Mouse (Mus musculus): ENCODE measurements around the gene Camk1. TPM values are rescaled to one million over a fixed set of nuclear protein-coding genes. Genes with fewer than 3 reads are reported as not detected.

Gene Camk1
- polyA plus RNA-seq (2015; fragmentation: Nextera tagmentation; extraction: Ambion mirVana): 79.0 and 88.0 TPM in 2 replicates

DNA sequence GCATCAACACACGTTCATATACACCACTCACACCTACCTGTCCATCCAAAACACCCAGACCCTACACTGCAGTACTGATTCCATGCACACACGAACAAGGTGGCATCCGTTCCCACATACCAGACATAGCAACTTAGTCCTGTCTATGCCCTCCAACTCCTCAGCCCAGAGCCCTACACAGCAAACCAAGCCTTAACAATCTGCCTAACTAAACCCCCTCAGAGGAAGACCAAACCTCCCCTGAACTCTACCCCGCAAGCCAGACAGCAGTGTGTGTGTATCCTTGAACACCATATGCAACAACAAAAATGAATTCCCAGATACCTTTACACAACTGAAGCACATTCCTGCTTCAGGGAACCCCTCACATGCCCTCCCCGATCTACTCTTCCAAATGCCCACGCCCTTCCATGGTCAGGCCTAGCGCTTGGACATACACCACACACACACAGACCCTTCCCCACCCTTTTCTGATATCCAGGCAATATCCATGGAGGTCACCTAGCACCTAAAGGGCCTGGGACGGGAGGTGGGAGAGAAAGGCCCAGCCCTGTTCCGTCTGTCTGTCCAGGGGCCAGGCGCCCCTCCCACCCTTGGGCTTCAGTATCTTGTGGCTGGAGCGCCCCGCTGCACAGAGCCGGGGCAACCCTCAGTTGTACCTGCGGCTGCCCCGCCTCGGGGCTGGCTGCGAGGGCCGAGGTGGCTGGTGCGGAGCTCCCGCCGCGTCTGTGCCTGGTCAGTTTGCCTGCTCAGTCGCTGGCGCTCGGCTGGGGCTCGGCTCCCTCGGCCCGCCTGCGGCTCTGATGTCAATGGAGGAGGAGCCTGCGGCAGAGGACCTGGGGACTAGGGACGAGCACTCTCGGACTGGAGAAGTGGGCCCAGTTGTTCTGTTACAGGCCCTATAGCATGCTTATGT is at the start of gene Camk1:
TSS of gene Camk1 (minus strand) at position 808 of the 916 bp plus-strand sequence.
- H3K27ac ChIP-seq (replicated peaks): peak within 1 kb of the TSS; percentile 50; the same call in 1 of the 2 replicates
- ATAC-seq (replicated peaks): peak; percentile 89
- H3K4me2 ChIP-seq (replicated peaks): peak within 1 kb of the TSS; percentile 89
- H3K9me3 ChIP-seq: no peaks in the 10 kb centered on the region
- H3K27me3 ChIP-seq: no peaks in the 10 kb centered on the region
- peak within 1 kb of the TSS; percentile 62 for H3K4me3 ChIP-seq
- 16% methylated on average over 32 of the region's 32 CpGs for WGBS
- H3K9ac ChIP-seq (replicated peaks): peak within 1 kb of the TSS; percentile 91
- peaks cover 27% of the 10 kb centered on the region for H3K4me1 ChIP-seq
- peaks cover 10% of the 10 kb centered on the region; the same call in 1 of the 2 replicates for H3K36me3 ChIP-seq

DNA sequence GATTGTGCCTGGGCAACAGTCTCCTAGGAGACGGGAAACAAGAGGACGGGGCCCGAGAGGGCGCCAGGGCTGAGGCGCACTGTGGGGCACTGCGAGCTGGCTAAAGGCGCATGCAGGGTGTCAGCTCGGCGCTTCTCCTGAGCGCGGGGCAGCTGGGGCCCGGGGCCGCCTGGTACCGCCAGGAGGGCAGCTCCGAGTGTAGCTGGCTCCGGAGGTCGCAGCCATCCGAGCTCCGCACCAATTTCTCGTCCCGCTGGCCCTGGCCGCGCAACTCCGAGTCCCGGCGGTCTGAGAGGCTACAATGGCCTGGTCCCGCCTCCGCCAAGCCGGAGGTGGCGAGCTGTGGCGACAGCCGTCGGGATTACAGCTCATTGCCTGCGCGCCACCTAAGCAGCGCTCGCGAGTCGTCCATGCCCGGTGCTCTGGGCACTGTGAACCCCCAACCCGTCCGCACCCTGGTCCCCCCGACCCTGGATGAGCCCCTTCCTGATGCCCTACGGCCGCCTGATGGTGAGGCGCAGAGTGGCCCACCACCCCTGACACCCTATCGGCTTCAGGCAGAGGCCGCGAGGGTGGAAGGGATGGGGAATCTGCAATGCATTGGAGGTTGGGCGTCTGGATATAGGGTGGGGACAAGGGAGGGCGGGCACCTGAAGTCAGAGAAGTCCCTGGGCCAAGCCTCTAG is 48.7 kb upstream of the Camk1 start:
- peak overlapping the region; percentile 76 for H3K4me2 ChIP-seq (replicated peaks)
- peak overlapping the region; percentile 77 for H3K27ac ChIP-seq (replicated peaks)
- peak; percentile 89 for ATAC-seq (replicated peaks)
- no peaks in the 10 kb centered on the region for H3K27me3 ChIP-seq
- peak overlapping the region; percentile 47 for H3K4me3 ChIP-seq
- WGBS: under 1% methylated on average over 51 of the region's 51 CpGs
- H3K9me3 ChIP-seq: no peaks in the 10 kb centered on the region
- peaks cover 36% of the 10 kb centered on the region for H3K36me3 ChIP-seq
- H3K9ac ChIP-seq (replicated peaks): peak overlapping the region; percentile 65
- H3K4me1 ChIP-seq: peaks cover 14% of the 10 kb centered on the region

DNA sequence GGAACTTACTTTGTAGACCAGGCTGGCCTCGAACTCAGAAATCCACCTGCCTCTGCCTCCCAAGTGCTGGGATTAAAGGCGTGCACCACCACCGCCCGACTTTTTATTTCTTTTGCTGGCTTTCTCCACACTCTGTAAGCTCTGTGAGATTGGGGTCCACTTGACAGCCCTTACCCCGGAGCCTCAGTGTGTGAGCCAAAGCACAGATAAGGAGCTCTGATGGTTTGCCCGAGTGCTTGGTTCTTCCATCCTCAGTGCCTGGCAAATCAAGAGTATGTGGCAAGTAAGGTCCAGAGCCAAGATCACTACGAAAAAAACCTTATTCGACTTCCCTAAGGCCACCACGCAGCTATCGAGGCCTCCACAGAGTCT is 48.2 kb upstream of the Camk1 start:
- Histone ChIP-seq H3K4me3 (peak overlapping the region; percentile 47), H3K4me1 (peaks cover 14% of the 10 kb centered on the region), H3K9ac (replicated peaks) (peak overlapping the region; percentile 65), H3K36me3 (peaks cover 41% of the 10 kb centered on the region), H3K4me2 (replicated peaks) (peak overlapping the region; percentile 76), H3K27me3 (no peaks in the 10 kb centered on the region), H3K27ac (replicated peaks) (peak overlapping the region; percentile 77), H3K9me3 (no peaks in the 10 kb centered on the region)
- WGBS: 22% methylated on average over 10 of the region's 10 CpGs
- no peak for ATAC-seq (replicated peaks)

DNA sequence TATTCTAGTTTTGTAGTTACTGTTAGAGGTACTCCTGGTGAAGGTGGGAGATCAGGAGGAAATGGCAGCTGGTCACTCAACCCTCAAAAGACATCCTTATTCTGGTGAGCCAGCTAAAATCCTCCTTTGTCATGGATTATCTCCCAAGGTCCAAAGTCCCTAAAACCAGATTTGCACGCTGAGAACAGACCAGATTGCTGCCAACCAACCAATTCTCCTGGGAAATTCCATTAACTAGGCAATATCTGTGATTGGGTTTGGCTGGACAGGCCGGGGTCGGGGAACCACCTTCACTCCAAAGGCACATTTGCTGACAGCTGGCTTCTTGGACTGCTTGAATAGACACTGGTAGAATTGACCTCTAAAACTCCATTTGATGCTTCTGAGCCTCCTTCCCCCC is 46.9 kb upstream of the Camk1 start:
- Histone ChIP-seq H3K4me1 (peaks cover 14% of the 10 kb centered on the region), H3K27ac (replicated peaks) (no peak overlapping the region), H3K9ac (replicated peaks) (no peak overlapping the region), H3K4me3 (no peak overlapping the region), H3K9me3 (no peaks in the 10 kb centered on the region), H3K4me2 (replicated peaks) (no peak overlapping the region), H3K27me3 (no peaks in the 10 kb centered on the region), H3K36me3 (peaks cover 51% of the 10 kb centered on the region)
- 90% methylated on average over 3 of the region's 3 CpGs for WGBS
- no peak for ATAC-seq (replicated peaks)

DNA sequence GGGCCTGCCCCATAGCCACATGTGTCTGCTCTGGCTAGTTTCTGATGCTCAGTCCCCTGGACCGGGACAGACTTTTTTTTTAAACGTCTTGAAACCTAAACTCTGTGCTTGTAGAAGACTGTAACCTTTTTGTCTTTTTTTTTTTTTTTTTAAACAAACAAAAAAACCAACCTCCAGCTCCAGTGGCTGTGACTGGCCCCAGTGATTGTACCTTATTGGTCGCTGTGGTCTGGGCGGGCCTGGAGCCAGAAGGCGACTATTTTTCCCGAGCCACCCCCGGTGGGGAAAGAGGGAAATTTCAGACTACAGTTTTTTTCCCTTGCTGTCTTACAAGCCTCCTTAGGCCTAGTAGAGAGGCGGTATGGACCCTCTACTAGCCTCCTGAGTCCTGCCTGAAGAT is 45.2 kb upstream of the Camk1 start, which contains the start of gene Ttll3:
TSS of gene Ttll3 (plus strand) at position 301 of the 400 bp plus-strand sequence.
- Histone ChIP-seq H3K9me3 (no peaks in the 10 kb centered on the region), H3K4me1 (peaks cover 14% of the 10 kb centered on the region), H3K9ac (replicated peaks) (no peak within 1 kb of the TSS), H3K4me2 (replicated peaks) (no peak within 1 kb of the TSS), H3K4me3 (no peak within 1 kb of the TSS), H3K36me3 (peaks cover 64% of the 10 kb centered on the region), H3K27ac (replicated peaks) (no peak within 1 kb of the TSS), H3K27me3 (no peaks in the 10 kb centered on the region)
- whole genome bisulfite sequencing: 75% methylated on average over 8 of the region's 8 CpGs
- ATAC-seq (replicated peaks): no peak

DNA sequence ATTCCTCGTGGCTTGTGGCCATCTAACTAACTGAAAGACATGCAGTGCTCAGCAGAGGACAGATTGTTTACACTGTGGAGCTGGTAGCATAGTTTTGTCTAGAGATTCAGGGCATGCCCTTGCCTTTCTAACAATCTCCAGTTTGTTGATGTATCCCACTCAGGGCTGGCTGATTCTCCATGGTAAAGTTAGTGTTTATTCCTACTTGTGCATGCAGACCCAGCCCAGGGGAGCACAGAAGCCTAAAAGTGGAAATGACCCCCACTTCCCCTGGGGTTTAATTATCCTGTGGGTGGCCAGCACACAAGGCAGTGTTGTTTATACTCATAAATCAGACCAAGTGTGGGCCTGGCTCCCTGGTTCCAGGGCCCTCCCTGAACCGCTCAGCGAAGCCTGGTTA is 42.2 kb upstream of the Camk1 start:
- ATAC-seq (replicated peaks): no peak
- Histone ChIP-seq H3K27me3 (no peaks in the 10 kb centered on the region), H3K4me1 (no peaks in the 10 kb centered on the region), H3K27ac (replicated peaks) (no peak overlapping the region), H3K9me3 (no peaks in the 10 kb centered on the region), H3K4me2 (replicated peaks) (no peak overlapping the region), H3K4me3 (no peak overlapping the region), H3K9ac (replicated peaks) (no peak overlapping the region), H3K36me3 (peaks cover 88% of the 10 kb centered on the region)
- 90% methylated on average over 3 of the region's 3 CpGs for WGBS

DNA sequence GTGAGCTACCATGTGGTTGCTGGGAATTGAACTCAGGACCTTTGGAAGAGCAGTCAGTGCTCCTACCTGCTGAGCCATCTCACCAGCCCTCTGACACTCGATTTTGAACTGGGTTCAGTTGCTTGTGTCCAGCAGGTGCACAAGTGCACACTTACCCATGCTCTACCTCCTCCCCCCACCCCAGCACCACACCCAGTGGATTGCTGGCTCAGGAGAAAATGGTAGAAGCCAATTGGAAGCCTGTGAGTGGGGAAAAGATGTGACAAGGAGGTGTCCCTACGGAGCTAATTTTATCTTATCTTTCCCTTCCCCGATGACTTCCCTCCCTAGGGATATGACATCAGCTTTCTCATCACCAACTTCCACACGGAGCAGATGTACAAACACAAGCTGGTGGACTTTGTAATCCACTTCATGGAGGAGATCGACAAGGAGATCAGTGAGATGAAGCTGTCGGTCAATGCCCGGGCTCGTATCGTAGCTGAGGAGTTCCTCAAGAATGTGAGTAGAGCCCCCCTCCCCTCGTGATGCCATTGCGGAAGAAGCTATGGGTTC is 41.5 kb upstream of the Camk1 start:
- H3K4me3 ChIP-seq: no peak overlapping the region
- H3K9ac ChIP-seq (replicated peaks): no peak overlapping the region
- no peak overlapping the region for H3K4me2 ChIP-seq (replicated peaks)
- 90% methylated on average over 11 of the region's 11 CpGs for WGBS
- ATAC-seq (replicated peaks): no peak
- no peaks in the 10 kb centered on the region for H3K4me1 ChIP-seq
- H3K9me3 ChIP-seq: no peaks in the 10 kb centered on the region
- H3K36me3 ChIP-seq: peaks cover 90% of the 10 kb centered on the region
- H3K27ac ChIP-seq (replicated peaks): no peak overlapping the region
- no peaks in the 10 kb centered on the region for H3K27me3 ChIP-seq

DNA sequence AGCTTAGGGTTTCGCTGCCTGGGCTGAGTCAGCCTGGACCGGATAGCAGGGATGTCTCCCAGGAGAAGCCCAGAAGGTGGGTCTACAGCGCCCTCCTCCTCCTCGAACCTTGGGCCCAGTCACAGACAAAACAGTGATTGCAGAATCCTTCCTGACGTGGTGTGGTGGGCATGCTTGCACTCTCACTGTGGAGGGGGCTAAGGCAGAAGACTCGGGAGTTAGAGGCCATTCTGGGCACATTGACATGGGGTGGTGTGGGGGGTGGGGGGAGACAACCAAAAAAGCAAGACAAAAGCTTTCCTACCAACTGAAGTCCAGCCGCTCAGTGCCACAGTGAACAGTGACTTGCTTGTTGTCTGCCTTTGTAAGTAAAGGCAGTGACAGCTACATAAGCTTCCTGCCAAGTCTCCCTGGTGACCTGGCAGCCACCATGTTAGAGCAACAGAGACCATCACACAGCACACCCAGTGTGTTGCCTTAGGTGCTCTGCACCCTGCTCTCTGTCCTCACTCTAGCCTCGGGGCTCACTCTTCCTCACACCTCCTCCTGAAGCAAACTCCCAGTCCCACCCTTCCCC is 40.7 kb upstream of the Camk1 start:
- no peak overlapping the region for H3K9ac ChIP-seq (replicated peaks)
- ATAC-seq (replicated peaks): no peak
- H3K4me3 ChIP-seq: no peak overlapping the region
- 86% methylated on average over 8 of the region's 8 CpGs for WGBS
- no peaks in the 10 kb centered on the region for H3K9me3 ChIP-seq
- peaks cover 5% of the 10 kb centered on the region for H3K4me1 ChIP-seq
- H3K27ac ChIP-seq (replicated peaks): no peak overlapping the region
- H3K36me3 ChIP-seq: peaks cover 83% of the 10 kb centered on the region
- no peaks in the 10 kb centered on the region for H3K27me3 ChIP-seq
- H3K4me2 ChIP-seq (replicated peaks): no peak overlapping the region

DNA sequence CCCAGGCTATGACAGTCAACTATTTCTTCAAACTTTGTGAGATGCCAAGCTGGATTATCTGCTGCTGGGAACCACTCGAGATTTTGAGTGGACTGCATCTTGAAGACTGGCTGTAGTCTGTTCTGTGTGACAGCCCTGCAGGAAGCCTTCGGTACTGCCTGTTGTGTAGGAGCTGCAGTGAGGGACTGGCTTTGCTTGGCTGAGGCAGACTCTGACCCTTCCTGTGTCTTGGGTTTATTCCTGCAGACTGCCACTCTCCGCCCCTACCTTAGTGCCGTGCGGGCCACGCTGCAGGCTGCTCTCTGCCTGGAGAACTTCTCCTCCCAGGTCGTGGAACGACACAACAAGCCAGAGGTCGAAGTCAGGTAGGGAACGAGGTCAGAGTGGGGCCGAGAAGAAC is 36.7 kb upstream of the Camk1 start:
- H3K4me1 ChIP-seq: peaks cover 28% of the 10 kb centered on the region
- H3K27ac ChIP-seq (replicated peaks): no peak overlapping the region
- 95% methylated on average over 11 of the region's 11 CpGs for WGBS
- no peaks in the 10 kb centered on the region for H3K27me3 ChIP-seq
- H3K4me3 ChIP-seq: no peak overlapping the region
- H3K4me2 ChIP-seq (replicated peaks): no peak overlapping the region
- H3K9me3 ChIP-seq: no peaks in the 10 kb centered on the region
- peaks cover 49% of the 10 kb centered on the region for H3K36me3 ChIP-seq
- no peak overlapping the region for H3K9ac ChIP-seq (replicated peaks)
- ATAC-seq (replicated peaks): no peak

DNA sequence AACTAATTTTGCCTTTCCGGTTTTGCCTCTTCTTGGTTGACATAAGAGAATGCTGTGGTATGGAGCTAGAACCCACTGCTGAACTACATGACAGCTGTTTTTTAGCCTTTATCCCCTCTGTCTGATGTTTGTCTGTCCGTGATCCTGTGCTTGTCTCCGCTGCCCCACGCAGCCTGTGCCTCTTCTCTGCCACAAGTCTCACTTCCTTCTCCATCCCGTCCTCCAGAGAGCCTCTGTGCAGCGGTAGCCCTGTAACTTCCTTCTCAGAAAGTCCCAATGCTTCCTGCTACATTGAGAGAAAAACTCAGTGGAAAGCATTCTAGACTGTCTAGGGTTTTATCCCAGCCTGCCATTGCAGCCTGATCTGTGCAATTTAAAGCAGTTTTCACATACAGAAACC is 35.5 kb upstream of the Camk1 start:
- WGBS: 91% methylated on average over 6 of the region's 6 CpGs
- Histone ChIP-seq H3K4me3 (peak overlapping the region; percentile 92; the same call in 1 of the 2 replicates), H3K4me1 (peaks cover 28% of the 10 kb centered on the region), H3K9ac (replicated peaks) (no peak overlapping the region), H3K36me3 (peaks cover 49% of the 10 kb centered on the region), H3K27ac (replicated peaks) (no peak overlapping the region), H3K4me2 (replicated peaks) (peak overlapping the region; percentile 92), H3K27me3 (no peaks in the 10 kb centered on the region), H3K9me3 (no peaks in the 10 kb centered on the region)
- no peak for ATAC-seq (replicated peaks)

DNA sequence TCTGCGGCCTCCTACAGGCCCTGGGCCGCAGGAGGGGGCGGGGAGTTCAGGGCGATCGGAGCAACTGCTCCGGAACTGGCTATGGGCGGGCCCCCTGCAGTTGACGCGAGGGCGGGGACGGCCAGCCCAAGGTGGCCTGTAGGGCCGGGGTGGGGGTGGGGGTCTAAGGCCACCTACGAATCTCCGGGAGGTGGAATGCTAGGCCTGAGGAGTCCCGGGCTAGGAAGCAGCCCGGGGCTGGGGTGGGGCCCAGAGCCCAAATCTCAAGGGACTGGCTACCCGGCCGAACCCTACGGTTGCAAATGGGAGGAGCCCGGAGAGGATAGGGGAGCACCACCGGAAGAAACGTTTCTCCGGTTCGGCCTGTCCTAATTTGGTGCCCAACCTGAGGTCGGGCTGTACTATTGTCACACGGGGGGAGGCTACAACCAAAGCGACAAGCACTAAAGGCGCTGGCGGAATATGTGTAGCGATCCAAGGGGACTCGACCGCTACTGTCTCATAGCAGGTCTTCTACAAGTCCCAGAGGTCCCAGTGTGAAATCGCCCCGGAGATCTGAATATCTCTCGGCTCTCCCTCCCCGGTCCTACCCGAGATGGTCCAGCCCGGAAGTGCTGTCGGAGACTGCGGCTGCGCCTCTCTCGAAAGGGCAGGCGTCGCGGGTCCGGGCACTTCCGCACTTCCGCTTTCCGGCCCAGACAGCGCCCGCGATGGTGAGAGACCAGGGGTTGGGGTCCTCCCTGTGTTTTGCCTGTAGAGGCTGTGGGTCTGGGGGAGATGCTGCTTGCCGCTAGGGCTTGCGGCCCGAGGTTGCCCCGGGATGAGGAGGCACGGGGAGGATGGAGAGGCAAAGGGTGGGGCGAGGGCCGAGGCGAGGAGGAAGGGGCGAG is 34.0 kb upstream of the Camk1 start, which contains the start of the genes Tada3 and Arpc4:
TSS of gene Tada3 (minus strand) at position 388 of the 890 bp plus-strand sequence.
TSS of gene Arpc4 (plus strand) at position 620 of the 890 bp plus-strand sequence.
- peaks cover 28% of the 10 kb centered on the region for H3K4me1 ChIP-seq
- peak within 1 kb of the TSS; percentile 92 for H3K4me2 ChIP-seq (replicated peaks)
- peak; percentile 96 for ATAC-seq (replicated peaks)
- no peaks in the 10 kb centered on the region for H3K9me3 ChIP-seq
- peak within 1 kb of the TSS; percentile 93 for H3K27ac ChIP-seq (replicated peaks)
- peaks cover 50% of the 10 kb centered on the region for H3K36me3 ChIP-seq
- under 1% methylated on average over 60 of the region's 61 CpGs for WGBS
- no peaks in the 10 kb centered on the region for H3K27me3 ChIP-seq
- peak within 1 kb of the TSS; percentile 91 for H3K9ac ChIP-seq (replicated peaks)
- H3K4me3 ChIP-seq: peak within 1 kb of the TSS; percentile 92

All from forebrain, embryonic 15.5 days (tissue).